Mouse (Mus musculus) thymus, postnatal 25 days (tissue): ENCODE data around the gene Tns1.
"Not testable (repeated sequence)": the region's sequence is repeated elsewhere in the genome, so short reads cannot be mapped to it uniquely, and the experiment has no call there.

Experiments used
- DNase-seq: peaks from one replicate; pipeline ENCODE4 v3.0.0; 2022

Gene Tns1

DNA sequence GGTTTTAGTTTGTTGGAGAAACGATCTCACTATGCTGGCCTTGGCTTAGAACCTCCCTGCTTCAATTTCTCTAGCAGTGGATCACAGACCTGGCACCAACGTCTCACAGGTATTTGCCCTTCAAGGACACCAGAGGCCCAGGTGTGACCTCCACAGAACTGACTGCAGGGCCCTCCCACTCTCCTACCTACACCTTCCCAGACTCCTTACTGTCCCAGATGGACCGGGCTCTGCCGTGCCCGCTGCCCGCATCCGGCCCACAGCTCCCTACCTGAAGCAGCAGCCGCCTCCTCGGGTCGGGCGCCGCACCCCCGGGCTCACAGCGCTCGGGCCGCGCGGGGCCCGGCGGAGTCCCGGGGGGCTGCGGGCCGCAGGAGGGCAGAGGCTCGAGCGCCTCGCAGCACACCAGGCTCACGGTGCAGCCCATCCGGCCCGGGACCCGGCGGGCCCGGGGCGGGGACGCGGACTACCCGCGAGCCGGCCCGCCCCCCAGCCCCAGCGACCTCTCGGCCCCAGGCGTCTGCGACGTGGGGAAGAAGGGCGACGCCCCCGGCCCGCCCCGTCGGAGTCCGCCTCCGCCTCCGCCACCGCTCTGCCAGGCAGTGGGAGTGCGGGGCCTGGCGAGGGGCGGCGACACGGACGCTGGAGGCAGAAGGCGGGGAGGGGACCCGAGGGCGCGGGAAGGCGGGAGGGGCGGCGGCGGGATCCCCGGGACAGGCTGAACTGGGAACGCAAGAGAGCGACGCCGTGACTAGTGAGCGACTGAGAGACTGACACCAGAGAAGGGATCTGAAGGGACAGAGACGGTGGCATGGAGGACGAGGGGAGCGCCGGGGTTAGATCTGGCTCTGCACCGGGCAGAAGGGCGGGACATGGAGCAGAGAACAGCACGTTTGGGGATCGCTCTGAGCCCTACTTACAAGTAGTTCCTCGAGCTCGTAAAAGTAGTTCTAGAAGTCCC lies at the start of gene Tns1:
Gene Tns1 (minus strand): TSS at position 429 of the 961 bp plus-strand sequence.
- peak; percentile 66 for DNase-seq

DNA sequence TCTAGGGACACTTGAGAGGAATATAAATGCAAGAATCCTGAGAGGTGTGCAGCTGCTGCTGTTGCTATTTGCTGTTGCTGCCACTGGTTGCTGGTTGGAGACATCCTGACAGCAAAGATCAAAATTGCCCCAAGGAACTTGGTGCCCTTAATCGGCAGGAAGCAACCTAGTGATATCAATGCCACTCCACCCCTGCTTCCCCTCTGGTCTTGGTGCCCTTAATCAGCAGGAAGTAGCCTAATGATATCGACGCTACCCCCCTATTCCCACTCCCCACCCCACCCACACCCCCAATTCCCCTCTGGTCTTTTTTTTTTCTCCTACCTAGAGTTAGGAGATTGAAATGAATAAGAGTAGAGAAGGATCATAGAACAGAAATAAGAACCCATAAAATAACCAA lies 48.5 kb upstream of the Tns1 start:
- no peak for DNase-seq

DNA sequence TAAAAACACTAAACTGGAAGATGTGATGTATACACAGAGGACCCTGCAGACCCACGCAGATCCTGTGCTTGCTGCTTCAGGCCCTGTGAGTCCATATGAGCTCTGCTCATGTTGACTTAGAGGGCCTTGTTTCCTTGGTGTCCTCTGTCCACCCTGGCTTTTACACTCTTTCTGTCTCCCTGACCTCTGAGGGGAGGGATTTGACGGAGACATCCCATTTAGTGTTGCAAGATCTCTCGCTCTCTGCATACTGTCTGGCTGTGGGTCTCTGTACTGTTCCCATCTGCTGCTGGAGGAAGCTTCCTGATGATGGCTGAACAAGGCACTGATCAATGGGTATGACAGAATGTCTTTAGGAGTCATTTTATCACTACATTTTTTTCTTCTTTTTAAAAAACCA lies 45.5 kb upstream of the Tns1 start:
- no peak for DNase-seq

DNA sequence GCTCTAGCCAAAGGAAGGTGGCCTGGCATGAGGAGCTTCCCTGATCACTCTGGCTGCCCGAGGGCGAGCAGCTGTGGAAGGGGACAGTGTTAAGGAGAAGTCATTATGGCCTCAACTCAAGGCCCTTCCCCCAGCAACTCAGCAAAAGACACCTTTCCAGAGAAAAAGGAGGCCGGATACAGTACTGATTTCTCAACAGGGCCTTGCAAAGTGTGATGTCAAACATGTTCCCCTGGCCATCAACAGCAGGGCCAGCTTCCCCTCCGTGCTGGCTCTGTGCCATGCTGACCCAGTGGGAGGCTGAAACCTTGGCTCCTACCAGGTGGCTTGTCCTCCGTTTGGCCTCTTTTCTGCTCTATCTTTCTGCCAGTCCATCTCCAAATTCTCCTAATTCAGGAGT lies 42.9 kb upstream of the Tns1 start:
- DNase-seq = no peak

DNA sequence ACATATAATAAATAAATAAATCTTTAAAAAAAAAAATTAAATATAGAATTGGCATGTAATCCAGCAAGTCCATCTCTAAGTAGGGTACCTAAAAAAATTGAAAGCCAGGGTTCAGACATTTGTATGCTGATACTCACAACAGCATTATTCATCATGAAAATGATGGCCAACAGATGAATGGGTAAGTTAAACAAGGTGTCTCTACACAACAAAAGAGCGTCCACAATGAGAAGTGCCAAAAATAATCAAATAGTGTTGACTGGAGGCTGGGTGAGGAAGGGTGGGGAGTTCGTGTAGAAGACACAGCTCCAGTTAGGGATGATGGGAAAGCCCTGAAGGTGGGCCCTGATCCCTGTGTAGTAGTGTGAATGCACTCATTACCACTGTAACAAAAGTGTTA lies 35.8 kb upstream of the Tns1 start:
- no peak for DNase-seq

DNA sequence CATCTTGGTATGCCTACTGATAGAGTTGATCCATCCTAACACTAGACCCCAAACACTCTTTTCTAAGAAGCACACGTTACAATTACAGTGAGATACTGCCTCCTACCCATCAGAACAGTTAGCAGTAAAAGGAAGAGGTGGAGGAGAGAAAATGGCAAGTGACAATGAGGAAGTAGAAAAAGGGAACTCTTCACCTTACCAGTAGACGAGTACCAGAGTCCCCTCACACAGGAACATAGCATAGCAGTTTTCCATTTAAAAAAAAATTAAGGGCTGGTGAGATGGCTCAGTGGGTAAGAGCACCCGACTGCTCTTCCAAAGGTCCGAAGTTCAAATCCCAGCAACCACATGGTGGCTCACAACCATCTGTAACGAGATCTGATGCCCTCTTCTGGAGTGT lies 35.4 kb upstream of the Tns1 start:
- not testable (repeated sequence) for DNase-seq

DNA sequence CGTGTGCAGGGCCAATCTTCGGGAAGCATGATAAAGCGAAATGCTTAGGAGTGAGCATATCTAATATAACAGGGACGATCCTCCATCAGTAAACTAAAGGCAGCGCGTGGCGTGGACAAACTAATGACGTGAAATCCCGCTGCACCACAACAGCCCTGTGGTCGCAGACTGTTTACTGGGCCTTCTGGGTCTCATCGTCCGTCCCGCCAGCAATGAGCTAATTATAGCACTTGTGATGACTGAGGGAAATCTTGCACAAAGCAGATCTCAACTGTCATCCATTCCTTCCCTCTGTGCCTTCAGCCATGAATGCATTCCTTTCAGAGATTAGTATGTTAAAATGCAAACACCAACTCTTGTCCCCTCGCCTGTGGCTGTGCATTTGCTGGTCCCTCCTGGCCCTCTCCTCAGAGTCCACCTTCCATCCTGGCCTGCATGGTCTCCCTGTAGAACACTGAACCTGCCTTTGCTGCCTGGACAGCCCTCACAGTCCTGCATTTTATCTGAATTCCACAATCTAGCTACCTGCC lies 32.2 kb upstream of the Tns1 start:
- no peak for DNase-seq

DNA sequence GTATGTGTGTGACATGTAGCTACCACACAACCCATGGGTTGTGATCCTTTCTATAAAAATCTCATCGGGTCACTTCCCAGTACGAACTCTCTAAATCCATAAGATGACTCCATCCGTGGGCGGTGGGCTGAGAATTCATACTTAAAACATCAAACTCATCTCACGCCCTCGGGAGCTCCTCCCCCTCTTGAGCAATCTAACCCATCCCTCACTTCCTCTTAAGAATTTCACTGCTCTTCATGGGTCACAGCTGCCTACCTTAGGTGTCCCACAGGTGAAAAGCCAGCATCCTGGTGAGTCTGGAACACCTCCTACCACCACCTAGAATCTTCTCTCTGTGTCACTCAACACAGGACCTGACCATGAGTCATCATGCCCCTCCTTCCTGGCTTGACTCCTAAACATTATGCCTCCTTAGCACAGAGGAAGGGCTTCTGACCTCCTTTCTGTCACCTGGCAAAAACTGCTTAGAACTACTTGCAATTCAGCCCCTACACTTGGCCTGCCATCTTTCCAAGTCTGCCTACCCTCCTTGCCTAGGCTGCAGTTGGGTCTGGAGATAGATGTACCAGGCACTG lies 31.3 kb upstream of the Tns1 start:
- no peak for DNase-seq

DNA sequence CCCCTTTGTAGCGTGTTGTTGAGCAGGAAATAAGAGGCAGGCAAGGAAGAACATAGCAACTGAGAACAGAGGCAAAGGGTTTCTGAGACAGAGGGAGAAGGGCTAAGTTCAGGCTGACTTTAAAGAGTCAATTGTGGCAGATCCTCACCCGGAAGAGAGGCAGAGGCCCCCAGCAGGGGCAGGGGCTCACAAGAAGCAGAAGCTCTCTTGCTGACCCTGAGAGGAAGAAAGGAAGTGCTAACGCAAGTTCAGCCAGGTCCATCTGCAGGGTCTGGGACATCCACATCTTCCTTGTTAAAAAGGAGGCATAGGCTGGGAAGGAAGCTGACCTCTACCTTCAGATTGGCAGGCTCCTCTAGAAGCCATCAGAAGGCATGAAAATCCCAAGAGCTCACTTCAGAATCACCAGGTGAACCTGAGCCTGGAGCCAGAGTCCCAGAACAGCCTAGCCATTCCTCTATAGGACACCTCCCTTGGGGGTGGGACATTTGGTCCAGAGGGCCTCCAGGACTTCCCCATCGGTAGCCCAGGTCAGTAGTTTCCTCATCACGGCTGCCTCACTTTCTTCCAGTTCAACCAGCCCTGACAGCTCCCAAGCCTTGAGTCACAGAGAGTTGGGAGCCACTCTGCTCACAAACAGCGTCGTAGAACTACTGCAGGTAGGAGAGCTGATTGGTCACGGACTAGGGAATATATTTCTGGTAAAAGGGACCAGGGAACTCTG lies 29.4 kb upstream of the Tns1 start, which contains the start of gene Cxcr2:
Gene Cxcr2 (plus strand): TSS at position 529 of the 724 bp plus-strand sequence.
- peak; percentile 42 for DNase-seq

DNA sequence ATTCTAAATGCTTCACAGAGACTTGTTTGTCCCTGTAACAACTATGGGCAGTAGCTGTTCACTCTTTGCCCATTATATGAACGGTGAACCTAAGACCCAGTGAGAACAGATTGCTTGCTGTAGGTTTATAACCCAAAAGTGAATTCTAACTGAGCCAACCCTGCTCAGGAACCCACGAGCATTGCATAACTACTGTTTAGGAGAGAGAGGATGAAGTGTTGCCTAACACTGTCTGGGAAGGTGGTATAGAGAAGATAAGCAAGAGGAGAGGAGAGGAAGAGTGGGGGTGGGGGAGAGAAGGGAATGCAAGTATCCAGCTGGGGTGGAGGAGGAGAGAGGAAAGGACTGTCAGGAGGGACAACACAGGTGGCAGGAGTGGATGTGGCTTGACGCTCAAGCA lies 26.8 kb upstream of the Tns1 start:
- DNase-seq = no peak

DNA sequence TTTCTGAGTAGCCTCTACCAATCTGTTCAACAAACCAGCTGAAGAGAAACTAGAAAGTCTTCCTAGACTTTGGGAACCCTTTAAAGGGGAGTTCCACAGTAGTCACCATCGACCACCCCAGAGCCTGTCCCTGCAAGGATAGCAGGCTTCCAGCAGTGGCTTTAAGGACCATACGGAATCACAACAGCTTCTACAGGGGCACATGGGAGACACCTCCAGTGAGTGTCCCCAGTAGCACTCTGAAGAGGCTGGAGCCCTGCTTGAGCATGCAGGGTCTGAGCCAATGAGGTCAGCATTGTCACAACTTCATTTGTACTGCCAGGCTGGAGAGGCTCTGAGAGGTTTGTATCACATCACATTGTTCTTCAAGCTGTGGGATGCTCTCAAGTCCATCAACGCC lies 25.9 kb upstream of the Tns1 start:
- DNase-seq = no peak

DNA sequence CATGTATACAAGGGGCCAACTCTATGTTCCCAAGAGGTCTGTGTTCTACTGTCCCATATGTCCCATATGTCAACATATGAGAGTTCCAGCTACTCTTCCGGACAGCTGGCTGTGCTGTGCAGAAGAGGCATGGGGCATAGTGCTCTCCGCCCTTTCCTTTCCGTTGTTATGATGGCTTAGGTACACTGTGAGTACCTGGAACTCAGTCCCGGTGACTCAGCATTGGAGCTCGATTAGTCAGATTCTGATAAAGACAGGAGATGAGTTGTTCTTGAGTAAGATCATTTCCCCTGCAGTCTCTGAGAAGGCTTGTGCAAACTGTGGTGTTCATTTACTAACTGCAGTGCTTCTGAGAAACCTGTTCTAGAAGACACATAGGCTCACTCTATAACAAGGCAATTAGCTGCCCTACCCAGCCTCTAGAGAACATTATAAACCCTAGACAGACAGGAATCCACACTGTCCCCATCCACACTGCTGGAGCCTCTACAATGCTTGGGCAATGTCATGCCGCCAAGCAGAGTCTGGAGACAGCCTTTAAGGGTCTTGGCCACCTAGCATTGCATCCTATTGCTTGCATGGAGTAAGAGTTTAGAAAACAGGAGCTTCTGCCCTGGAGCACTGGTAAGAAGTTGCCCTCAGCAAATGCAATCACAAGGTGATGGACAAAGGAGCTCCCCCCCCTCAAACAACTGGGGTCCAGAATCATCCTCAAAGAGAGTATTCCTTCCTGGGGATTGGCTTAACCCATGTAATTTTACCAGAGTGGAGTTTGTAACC lies 25.0 kb upstream of the Tns1 start:
- no peak for DNase-seq

DNA sequence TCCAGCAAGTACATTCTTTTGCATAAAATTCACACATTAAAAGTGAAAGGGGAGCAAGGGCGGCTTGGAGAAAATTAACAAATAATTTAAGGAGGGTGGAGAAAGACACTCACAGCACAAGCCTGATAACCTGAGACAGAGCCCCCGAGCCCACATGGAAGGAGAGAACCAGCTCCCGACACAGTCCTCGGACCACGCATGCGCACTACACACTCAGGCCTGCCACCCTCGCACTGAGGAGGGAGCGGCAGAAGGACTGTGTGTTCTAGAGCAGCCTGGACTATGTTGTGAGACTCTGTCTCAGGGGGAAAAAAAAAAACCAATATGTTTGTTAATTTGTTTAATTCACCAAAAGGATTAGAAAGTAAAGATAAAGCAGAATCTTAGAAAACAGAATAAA lies 17.5 kb upstream of the Tns1 start:
- no peak for DNase-seq

DNA sequence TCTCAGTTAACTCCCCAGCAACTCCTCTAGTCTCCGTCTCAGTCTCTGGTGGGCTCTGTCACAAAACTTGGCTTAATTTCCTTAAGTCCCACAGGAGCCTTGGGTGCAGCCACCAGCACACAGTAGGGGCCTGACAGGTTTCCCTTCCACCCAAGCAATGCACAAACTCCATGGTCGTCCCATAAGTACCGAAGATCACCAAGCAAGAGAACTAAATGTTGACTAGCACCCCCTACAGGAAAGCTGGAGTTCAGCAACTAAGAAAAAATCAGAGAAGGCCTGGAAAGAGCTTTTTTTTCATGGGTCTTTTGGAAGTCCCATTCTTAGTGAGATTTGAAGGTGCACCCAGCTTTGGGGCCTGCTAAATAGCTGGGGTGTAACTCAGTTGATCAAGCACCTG lies 15.2 kb upstream of the Tns1 start:
- DNase-seq = no peak

DNA sequence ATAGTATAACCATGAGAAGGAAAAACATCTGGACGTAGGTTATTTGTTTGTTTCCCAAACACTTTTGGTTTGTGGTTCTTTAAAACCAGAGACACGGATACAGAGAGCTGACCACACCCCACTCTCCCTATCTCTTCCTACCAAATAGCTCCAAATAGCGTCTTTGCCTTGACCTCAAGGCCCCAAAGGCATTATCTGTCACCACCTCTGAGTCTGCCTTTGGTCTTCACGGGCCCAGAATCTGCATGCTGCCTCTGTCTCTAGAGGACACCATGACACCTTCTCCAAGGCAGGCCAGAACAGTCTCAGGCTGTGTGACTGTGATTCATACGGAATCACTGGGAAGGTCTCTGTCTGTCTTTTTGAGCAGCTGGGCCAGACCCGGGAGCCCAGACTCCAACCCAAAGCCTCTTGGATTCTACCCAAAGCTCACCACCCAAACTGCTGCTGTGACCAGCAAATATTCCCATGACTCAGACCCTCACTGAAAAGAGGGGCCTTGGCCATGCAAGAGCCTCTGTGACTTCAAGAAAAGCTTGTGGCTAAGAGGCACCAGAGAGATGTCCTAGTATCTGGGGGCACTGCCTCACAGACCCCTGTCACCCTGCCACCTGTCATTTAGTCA lies 11.2 kb upstream of the Tns1 start:
- no peak for DNase-seq

DNA sequence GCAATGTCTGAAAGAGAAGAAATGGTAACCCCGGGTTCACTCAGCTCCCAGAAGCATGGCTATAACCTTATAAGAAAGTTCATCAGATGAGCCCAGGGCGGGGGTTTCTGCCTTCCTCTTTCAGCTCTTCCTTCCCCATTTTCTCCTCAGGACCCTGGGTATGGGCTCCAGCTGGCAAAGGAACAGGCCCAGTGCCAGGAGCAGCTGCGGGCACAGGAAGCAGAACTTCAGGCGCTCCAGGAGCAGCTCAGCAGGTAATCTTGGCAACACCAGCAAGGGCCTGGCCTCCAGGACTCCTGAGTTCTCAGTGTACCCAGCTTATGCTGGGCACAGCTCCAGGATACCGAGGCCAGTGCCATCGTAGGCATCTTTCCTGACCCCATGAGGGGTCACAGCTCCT lies 9.7 kb upstream of the Tns1 start:
- DNase-seq = no peak

DNA sequence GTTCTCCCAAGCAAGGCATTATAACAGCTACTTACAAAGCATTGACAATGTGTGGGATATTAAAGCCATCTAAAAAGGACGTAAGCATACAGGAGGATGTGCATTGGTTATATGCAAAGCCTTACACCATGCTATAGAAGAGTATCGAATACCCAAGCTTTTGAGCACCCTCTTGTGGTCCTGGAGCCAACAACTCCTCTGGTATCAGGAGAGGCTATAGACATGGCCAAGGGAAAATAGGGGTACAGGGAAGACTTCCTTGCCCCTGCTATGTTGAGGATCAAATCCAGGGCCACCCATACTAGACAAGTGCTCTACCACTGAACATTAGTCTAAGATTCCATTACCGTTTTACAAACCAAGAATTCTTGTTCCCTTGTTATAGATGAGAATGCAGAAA lies 7.8 kb upstream of the Tns1 start:
- no peak for DNase-seq

DNA sequence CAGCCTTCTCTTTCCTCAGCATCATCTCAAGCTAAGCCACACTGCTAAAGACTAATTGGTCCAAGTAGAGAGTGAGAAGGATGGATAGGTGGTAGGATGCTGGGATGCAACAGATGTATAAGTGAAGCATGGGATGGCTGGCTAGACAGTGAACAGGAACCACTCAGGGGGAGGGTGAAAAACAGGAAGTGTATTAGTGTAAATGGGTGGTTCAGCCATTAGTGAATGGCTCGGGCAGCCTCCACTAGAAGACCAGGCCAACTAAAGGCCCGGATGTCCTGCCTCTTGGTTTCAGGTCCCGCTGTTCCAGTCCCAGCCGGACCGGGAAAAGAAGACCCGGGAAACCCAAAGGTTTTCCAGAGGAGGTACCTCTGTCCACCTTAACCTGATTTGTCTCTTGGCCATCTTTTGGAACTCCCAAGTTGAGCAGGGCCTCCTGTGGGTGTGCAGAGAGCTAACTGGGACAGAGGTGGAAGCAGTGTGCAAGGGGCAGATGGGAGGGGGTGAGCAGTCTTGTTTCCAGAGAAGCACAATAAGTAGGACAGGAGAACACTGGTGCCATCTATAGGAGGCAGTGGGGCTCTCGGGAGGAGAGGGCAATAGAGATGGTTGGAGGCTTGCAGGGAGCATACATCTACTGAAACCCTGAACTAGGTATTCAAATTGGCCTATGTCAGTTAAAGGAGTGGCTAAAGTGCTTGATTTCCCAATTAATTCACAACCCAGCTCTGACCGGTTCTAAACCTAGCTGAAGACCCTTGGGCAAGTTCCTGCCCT lies 6.8 kb upstream of the Tns1 start:
- DNase-seq = no peak

DNA sequence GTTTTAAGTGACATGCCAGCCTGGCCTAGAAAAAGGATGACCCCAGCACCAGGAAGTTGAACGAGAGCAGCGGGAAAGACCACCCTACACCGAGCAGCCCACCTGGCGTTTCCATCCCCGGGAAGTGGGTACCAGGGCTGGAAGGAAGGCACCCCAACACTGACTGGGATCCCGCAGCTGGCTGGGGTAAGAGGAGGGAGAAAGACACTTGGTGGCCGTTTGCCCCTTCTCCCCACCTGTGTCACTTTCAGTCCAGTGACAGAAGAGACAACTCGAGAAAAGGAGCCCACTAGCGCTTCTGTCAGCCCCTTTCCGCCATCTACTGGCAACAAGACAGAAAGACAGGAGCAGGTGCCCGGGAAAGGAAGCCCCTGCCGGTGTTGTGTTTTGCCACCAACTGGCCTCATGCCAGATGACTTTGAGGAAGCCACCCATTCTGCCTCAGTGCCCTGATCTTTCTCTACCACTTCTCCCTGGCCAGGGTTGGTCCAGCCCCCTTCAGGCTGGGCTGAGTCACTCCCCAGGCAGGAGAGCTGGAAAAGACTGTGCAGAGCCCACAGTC lies 823 bp upstream of the Tns1 start, which contains the start of gene Rufy4:
Gene Rufy4 (plus strand): TSS at position 551 of the 562 bp plus-strand sequence.
- peak; percentile 85 for DNase-seq

DNA sequence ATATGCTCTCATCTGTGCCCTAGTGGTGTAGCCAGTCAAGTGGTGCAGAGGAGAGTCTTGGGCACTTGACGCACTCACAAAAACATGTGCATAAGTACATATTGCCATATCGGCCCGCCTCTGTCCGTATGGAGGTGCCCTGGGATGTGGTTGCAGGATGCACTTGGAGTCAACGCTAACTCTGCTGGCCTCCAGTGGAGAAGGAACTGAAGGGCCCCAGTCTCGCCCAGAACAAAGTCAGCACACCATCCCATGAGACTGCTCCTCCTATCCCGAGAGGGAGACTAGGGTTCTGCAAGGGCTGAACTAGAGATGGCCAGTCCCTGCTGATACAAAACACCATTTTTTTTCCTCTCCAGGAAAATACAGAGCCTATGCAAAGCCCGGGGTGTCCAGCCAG lies 1.0 kb downstream of the Tns1 start:
- no peak for DNase-seq
